Mouse (Mus musculus) Patski (cell line): ENCODE measurements at regions not wholly inside any gene's neighbourhood (a gene's known extent, or its start where the extent isn't known, plus 50 kb on each side); places are given as distances from the start of the nearest gene placed in this dataset.
A peak's percentile ranks its signal among the peaks of the same experiment; 100 is the strongest.

Experiments used
- ATAC-seq: fragments of 100-300 bp; one replicate; pipeline ENCODE4 v1.8.0; 2021
- CTCF ChIA-PET: fragments of 350-600 bp; sonication (Branson Sonifier 250); formaldehyde crosslinking; loops from one replicate; lab custom pipeline; 2022; ENCODE audit warnings: inconsistent platforms; lab: Charles Lee
- POLR2A ChIA-PET: fragments of 350-600 bp; sonication (Branson Sonifier 250); formaldehyde crosslinking; loops from one replicate; lab custom pipeline; 2022; ENCODE audit warnings: antibody characterized with exemption, inconsistent platforms; lab: Charles Lee
- DNase-seq: peaks from one replicate; pipeline ENCODE4 v3.0.0-alpha.2; 2011; ENCODE audit warnings: low read depth, low spot score
- H3K27me3 ChIP-seq: fragments of 371-371 bp; one replicate; pipeline ENCODE4 v1.5.1; 2021
- CTCF ChIP-seq: fragments of 100-300 bp; IDR thresholded peaks from one replicate; pipeline ENCODE4 v1.5.1; 2021
- in situ Hi-C: fragments of 300-500 bp; cut with MboI; formaldehyde crosslinking; loops from 3 replicates; pipeline ENCODE4 v1.11.1; 2018; ENCODE audit warnings: low pct_unique_long_range_greater_than_20kb, mixed read lengths

DNA sequence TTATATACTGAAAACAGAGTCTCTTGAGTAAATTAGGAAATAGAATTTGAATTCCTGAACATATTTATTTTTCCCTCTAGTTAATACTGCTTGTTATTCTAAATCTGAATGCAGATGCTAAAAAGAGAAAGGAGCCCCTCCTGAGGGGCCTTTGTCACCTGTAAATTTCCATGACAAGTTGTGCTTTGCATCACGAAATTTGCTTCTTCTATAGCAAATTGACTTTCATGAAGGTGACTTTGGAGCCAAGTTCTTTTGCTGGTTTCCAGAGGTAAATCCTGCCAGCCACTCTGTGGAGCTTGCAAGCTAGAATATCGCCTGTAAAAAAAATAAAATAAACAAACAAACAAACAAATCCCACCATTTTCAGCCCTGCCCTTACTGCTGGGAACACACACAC is 261.4 kb downstream of the Rnf152 start:
- POLR2A ChIA-PET = no interaction called here
- peaks cover 4% of the 10 kb centered on the region for H3K27me3 ChIP-seq
- in situ Hi-C loops = loop anchor here (5.0 kb wide), 1 partner anchor 527 kb away; no protein-coding TSS in a partner anchor
- CTCF ChIA-PET = no interaction called here
- no peak for TF ChIP-seq CTCF
- ATAC-seq = no peak
- DNase-seq = no peak

DNA sequence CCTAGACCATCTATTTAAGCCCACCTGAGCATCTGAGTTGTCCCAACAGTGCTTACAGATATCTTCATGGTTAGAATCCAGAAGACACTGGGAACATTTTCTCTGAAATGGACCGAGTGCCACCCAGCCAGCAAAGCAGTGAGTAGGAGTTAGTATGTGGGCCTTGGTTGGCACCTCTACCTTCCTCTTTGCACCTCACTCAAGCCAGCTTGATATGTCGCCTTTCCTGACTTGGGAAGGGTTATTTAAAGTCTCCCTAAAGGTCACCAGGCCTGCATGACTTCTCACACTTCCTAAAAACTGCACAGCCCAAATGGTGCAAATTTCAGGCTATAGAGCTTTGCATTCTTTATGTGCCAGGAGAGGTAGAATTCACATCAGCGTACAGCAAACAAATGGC is 262.0 kb downstream of the Rnf152 start:
- DNase-seq = no peak
- in situ Hi-C loops = loop anchor here (5.0 kb wide), 1 partner anchor 263 kb away; the partner anchor contains the start of gene Rnf152
- ChIA-PET POLR2A (no interaction called here), CTCF (no interaction called here)
- ATAC-seq = no peak
- peaks cover 4% of the 10 kb centered on the region for H3K27me3 ChIP-seq
- TF ChIP-seq CTCF = no peak

DNA sequence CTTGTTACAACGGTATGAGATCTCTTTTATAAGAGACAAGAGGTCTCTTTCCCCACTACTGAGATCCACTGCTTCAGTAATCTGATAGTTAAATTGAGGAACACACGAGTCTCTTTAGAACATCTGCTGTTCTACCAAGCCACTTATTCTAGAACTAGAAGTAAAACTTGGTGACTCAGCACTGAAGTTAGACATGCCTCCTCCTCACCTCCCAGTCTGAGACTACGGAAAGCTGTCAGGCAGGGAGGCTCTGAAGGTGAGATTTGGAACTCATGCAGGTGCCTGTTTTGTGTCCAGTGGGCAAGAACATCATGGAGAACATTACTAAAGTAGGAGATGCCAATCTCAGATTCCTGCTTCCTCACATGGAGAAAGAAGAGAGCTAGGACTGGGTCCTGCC is 262.6 kb downstream of the Rnf152 start:
- H3K27me3 ChIP-seq = peaks cover 4% of the 10 kb centered on the region
- no peak for ATAC-seq
- ChIA-PET POLR2A (no interaction called here), CTCF (no interaction called here)
- DNase-seq = no peak
- in situ Hi-C loops = loop anchor here (5.0 kb wide), 1 partner anchor 263 kb away; the partner anchor contains the start of gene Rnf152
- TF ChIP-seq CTCF = no peak

DNA sequence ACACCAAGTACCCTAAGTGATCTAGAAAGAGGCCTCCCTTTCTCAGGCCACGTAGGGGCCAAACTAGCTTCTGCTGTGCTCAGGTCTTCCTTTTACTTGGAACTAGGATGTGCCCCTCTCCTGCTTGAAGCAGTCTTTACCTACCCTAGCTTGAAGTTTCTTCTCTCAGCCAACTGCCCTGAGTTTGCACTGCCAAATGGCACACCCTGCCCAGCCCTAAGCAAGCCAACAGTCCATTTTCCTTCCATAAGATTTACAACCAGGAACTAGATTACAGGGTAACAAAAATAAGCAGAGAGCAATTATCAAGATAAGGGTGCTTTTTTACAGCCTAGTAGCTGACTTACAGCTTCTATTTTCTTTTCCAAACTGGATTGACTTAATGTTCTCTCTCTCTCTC is 263.5 kb downstream of the Rnf152 start:
- no peak for ATAC-seq
- DNase-seq = no peak
- peaks cover 4% of the 10 kb centered on the region for H3K27me3 ChIP-seq
- no peak for TF ChIP-seq CTCF
- in situ Hi-C loops = loop anchor here (5.0 kb wide), 1 partner anchor 264 kb away; the partner anchor contains the start of gene Rnf152
- POLR2A ChIA-PET = no interaction called here
- CTCF ChIA-PET = no interaction called here

DNA sequence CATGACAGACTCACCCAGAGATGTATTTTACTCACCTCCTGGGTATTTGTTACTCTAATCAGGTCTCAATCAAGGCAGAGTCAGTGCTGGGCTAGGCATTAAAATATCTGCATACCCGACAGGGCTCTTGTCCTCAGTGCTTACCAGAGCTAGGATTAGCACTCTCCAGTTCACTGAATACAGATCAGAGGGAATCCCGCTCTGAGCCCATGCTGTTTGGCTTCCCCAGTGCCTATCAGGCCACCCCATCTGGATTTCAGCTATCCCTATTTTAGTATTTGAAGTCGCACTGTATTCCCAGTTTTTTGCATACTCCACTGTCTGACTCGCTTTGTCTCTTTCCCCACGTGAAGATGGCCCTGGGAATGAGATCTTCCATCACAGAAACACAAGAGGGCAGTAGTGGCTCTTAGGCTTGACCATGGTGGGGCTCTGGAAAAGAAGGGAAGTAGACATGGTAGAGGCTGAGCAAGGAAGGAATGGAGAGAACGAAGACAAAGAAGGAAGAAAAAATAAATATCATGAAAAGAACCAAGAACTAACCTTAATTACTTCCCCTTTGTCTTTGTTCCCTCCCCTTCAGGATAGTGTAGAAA is 264.1 kb downstream of the Rnf152 start:
- peak; percentile 80 for TF ChIP-seq CTCF
- in situ Hi-C loops = loop anchor here (5.0 kb wide), 1 partner anchor 265 kb away; the partner anchor contains the start of gene Rnf152
- DNase-seq = peak; percentile 12
- ATAC-seq = peak; percentile 82
- ChIA-PET POLR2A (no interaction called here), CTCF (no interaction called here)
- H3K27me3 ChIP-seq = no peaks in the 10 kb centered on the region

DNA sequence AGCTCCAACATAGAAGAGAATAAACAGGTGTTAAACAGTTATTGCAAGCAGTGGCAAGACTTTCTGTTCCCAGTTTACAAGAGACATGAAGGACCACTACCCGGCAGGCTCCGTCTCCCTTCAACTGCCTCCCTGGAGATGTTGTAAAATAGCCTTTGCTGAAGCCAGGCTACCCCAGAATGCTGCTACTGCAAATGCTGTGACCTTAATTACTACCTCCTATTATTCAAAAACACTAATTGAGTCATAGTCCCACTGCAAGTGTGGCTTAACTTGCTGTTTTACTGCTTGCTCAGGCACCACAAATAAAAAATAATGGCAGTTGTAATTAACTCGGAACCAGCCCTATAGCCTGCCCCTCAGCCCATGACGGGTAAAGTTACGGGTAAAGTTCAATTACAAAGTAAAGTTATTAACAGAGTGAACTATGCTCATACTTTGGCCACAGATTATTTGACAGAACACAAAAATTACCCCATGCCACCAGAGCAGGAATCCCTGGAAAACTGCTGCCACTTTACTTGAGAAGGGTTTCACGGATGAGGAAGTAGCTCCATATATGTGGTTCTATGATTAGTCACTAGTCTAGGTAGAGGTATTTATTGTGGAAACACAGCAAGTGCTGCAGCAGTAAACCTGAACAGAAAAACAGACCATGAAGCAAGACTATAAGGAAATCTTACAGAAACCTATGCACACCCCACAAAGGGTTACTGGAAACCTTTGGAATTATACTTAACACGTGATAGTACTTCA is 267.6 kb downstream of the Rnf152 start:
- ChIA-PET CTCF (interaction anchor here (1.3 kb wide), 1 partner anchor 14 kb away, joined by 3 read pairs; no protein-coding TSS in a partner anchor), POLR2A (no interaction called here)
- ATAC-seq (no peak), DNase-seq (no peak)
- in situ Hi-C loops = no loop called here
- H3K27me3 ChIP-seq = no peaks in the 10 kb centered on the region
- no peak for TF ChIP-seq CTCF

DNA sequence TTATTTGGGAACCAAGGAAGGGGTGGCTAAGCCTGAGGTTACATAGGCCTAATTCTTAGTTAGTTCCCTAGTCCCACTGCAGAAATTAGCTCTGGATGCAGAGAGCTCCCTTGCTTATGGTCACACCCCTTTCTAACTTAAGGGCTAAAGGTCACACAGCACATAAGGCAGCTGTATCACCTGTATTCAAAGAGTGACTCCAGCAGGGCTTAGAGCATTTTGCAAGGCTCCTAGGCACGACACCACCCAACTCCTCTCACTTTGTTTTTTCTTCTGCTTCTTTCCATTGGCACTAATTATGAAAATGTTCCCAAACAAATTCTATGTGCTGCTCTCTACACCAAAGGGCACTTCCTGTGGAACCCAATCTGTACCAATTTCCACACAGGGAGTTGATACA is 268.9 kb downstream of the Rnf152 start:
- CTCF ChIA-PET = no interaction called here
- no peak for ATAC-seq
- no peak for DNase-seq
- POLR2A ChIA-PET = no interaction called here
- H3K27me3 ChIP-seq = no peaks in the 10 kb centered on the region
- in situ Hi-C loops = no loop called here
- no peak for TF ChIP-seq CTCF

DNA sequence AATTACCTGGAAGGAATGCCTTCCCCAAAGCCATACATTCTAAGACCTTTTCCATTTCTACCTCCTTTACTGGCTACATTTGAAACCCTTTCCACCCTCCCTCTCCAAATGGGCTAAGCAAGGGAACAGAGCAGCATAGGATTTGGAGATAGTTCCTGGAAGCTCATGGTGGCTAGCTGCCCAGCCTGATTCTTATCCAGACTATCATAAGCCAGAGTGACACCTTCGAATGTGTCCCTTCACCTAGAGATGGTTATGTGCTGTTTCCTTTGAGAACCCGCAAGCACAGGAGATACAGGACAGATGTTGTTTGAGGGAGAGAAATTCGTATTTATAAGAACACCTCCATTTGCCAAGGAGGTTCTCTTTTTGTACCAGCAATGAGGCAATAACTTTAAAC is 272.0 kb downstream of the Rnf152 start:
- H3K27me3 ChIP-seq = no peaks in the 10 kb centered on the region
- no peak for ATAC-seq
- in situ Hi-C loops = no loop called here
- CTCF ChIA-PET = no interaction called here
- POLR2A ChIA-PET = no interaction called here
- no peak for DNase-seq
- no peak for TF ChIP-seq CTCF

DNA sequence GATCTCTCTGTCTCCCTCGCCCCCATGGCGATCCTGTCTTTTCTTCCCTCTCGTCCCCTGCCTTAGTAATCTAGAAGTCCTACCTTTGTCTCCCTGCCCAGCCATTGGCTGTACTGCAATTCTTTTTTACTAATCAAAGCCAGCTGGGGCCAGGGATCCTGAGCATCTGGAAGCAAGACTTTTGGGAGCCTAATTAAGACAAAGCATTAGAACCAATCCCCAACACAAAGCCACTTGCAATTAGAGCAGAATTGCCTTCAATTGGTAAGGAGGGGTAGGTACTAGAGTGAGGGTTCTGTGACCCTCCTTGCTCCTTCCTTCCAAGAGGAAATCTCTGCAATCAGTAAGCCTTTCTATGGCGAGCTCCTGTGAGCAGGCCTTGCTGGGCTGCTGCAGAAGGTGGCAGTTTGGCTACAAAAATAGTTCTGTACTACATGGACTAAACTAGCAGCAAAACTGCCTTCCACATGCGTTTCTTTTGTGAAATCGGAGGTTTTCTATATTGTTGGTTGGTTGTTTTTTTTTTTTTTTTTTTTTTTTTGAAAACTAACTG is 272.9 kb downstream of the Rnf152 start:
- in situ Hi-C loops = no loop called here
- POLR2A ChIA-PET = no interaction called here
- no peak for TF ChIP-seq CTCF
- CTCF ChIA-PET = no interaction called here
- peaks cover 3% of the 10 kb centered on the region for H3K27me3 ChIP-seq
- ATAC-seq = no peak
- DNase-seq = no peak

DNA sequence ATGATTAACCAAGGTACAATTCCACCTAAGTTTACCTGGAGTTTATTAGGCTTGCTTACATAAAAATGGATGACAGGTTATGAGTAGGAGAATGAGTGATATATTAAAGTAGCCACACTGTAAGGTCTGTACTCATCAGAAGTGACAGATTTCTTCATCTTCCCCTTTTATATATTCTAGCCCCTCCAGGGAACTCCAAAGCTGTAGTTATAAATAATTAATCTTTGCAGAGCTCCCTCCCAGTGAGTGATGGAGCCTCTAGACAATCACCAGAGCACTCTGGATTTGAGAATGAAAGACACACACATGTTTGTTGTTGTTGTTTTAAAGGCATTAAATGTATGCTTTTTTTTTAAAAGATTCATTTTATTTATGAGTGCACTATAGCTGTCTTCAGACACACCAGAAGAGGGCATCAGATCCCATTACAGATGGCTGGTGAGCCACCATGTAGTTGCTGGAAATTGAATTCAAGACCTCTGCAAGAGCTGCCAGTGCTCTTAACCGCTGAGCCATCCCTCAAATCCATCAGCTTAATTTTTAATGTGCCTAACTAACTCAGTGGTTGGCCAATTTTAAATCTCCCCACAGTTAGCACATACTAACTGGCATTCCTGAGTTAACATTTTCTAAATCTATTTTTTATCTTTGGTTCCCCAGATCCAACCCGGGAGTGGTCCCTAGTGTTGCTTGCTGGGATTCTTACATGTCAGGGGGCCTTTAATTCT is 273.5 kb downstream of the Rnf152 start:
- no peak for DNase-seq
- in situ Hi-C loops = no loop called here
- peaks cover 5% of the 10 kb centered on the region for H3K27me3 ChIP-seq
- no peak for ATAC-seq
- CTCF ChIA-PET = interaction anchor here (0.9 kb wide), 1 partner anchor 9 kb away, joined by 3 read pairs; no protein-coding TSS in a partner anchor
- POLR2A ChIA-PET = interaction anchor here (0.7 kb wide), 1 partner anchor 382 kb away, joined by 4 read pairs; no protein-coding TSS in a partner anchor
- no peak for TF ChIP-seq CTCF
